Mouse (Mus musculus) hindbrain, embryonic 12.5 days (tissue): ENCODE data around the gene Pik3r4. TPM values are rescaled to one million over a fixed set of nuclear protein-coding genes. Genes with fewer than 3 reads are reported as not detected.

Experiments
- ATAC-seq: fragments of 200-750 bp; cut with Nextera tagmentation; 2 replicates; pipeline ENCODE4 v1.8.0; 2017; ENCODE audit warnings: moderate TSS enrichment; ENCODE audit not compliant: low FRiP score
- H3K27ac ChIP-seq: fragments of 300-500 bp; sonication (generic); 2 replicates; pipeline ENCODE4 v1.5.1; 2016; ENCODE audit warnings: mild to moderate bottlenecking
- H3K27me3 ChIP-seq: fragments of 300-500 bp; sonication (generic); 2 replicates; pipeline ENCODE4 v1.6.1; 2016; ENCODE audit warnings: mild to moderate bottlenecking
- H3K36me3 ChIP-seq: fragments of 300-500 bp; sonication (generic); 2 replicates; pipeline ENCODE4 v1.6.1; 2016; ENCODE audit warnings: mild to moderate bottlenecking
- H3K4me1 ChIP-seq: fragments of 300-500 bp; sonication (generic); 2 replicates; pipeline ENCODE4 v1.6.1; 2016
- H3K4me2 ChIP-seq: fragments of 300-500 bp; sonication (generic); replicated peaks from 2 replicates; pipeline ENCODE4 v1.6.1; 2016; ENCODE audit warnings: mild to moderate bottlenecking
- H3K4me3 ChIP-seq: fragments of 300-500 bp; sonication (generic); 2 replicates; pipeline ENCODE4 v1.5.1; 2016; ENCODE audit warnings: mild to moderate bottlenecking
- H3K9ac ChIP-seq: fragments of 300-500 bp; sonication (generic); 2 replicates; pipeline ENCODE4 v1.6.1; 2016; ENCODE audit warnings: mild to moderate bottlenecking, moderate library complexity
- H3K9me3 ChIP-seq: fragments of 300-500 bp; sonication (generic); replicated peaks from 2 replicates; pipeline ENCODE4 v1.6.1; 2016; ENCODE audit warnings: mild to moderate bottlenecking
- WGBS: fragments of 180-500 bp; shearing (Covaris S2); methylation state at CpG from one replicate; pipeline ENCODE4 v1.1.7; 2016; 5-methylcytosine and 5-hydroxymethylcytosine counted together
- polyA plus RNA-seq: library from polyadenylated mRNA; unstranded; fragments of >200 nt; fragmentation: Nextera tagmentation; extraction: Ambion mirVana; gene quantifications from 2 replicates; pipeline ENCODE4 v1.2.1, GENCODE M21; 2016

Gene Pik3r4
- polyA plus RNA-seq, 1 experiment from 2014 or later: 28.4 TPM

- H3K27ac ChIP-seq: no peak overlapping the region
- WGBS: 57% methylated on average over 9 of the region's 9 CpGs
- H3K4me2 ChIP-seq: no peak overlapping the region
- peaks cover 3% of the 10 kb centered on the region; the same call in 1 of the 2 replicates for H3K4me1 ChIP-seq
- no peaks in the 10 kb centered on the region for H3K9me3 ChIP-seq
- no peaks in the 10 kb centered on the region for H3K36me3 ChIP-seq
- H3K4me3 ChIP-seq: no peak overlapping the region
- no peaks in the 10 kb centered on the region for H3K27me3 ChIP-seq
- H3K9ac ChIP-seq: no peak overlapping the region
- ATAC-seq: no peak
Observed at GRCm38 (mm10) chr9:105701966-105702365, 59.2 kb downstream of the Pik3r4 start.

GRCm38 (mm10) chr9:105704226-105704932 lies 61.6 kb downstream of the Pik3r4 start:
- H3K36me3 ChIP-seq: no peaks in the 10 kb centered on the region
- no peak for ATAC-seq
- no peak overlapping the region for H3K27ac ChIP-seq
- peaks cover 3% of the 10 kb centered on the region; the same call in 1 of the 2 replicates for H3K4me1 ChIP-seq
- H3K9me3 ChIP-seq: no peaks in the 10 kb centered on the region
- no peak overlapping the region for H3K4me3 ChIP-seq
- no peak overlapping the region for H3K9ac ChIP-seq
- H3K27me3 ChIP-seq: no peaks in the 10 kb centered on the region
- no peak overlapping the region for H3K4me2 ChIP-seq
- 81% methylated on average over 16 of the region's 16 CpGs for WGBS

GRCm38 (mm10) chr9:105705011-105705410 lies 62.2 kb downstream of the Pik3r4 start:
- Histone ChIP-seq H3K36me3 (no peaks in the 10 kb centered on the region), H3K4me3 (no peak overlapping the region), H3K27ac (no peak overlapping the region), H3K4me2 (no peak overlapping the region), H3K4me1 (peaks cover 3% of the 10 kb centered on the region; the same call in 1 of the 2 replicates), H3K27me3 (no peaks in the 10 kb centered on the region), H3K9me3 (no peaks in the 10 kb centered on the region), H3K9ac (no peak overlapping the region)
- WGBS: 88% methylated on average over 1 of the region's 1 CpGs
- no peak for ATAC-seq

- no peaks in the 10 kb centered on the region for H3K4me1 ChIP-seq
- H3K4me2 ChIP-seq: no peak overlapping the region
- no peaks in the 10 kb centered on the region for H3K27me3 ChIP-seq
- H3K9me3 ChIP-seq: no peaks in the 10 kb centered on the region
- ATAC-seq: no peak
- H3K4me3 ChIP-seq: no peak overlapping the region
- no peak overlapping the region for H3K9ac ChIP-seq
- H3K27ac ChIP-seq: no peak overlapping the region
- H3K36me3 ChIP-seq: no peaks in the 10 kb centered on the region
- WGBS: 93% methylated on average over 3 of the region's 3 CpGs
Observed at GRCm38 (mm10) chr9:105712049-105712448, 69.3 kb downstream of the Pik3r4 start.

DNA sequence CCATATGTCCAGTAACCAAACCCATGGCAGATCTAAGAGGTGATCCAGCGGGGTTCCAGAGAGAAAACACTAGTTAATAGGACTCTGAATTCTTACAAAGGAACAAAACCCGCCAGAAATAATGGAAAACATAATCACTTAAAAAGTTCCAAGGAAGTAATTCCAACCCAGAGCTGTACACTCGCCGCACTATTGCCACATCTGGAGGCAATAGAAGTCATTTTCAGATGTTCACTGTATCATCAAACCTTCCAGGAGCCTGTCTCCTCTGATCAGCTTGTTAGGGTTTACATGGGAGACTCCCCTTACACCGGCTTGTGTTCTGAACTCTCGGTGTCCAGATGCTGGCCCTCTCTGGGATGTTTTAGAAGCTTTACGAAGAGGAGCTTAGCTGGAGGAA lies 76.6 kb downstream of the Pik3r4 start:
- no peaks in the 10 kb centered on the region for H3K9me3 ChIP-seq
- no peak overlapping the region for H3K4me2 ChIP-seq
- WGBS: 75% methylated on average over 7 of the region's 7 CpGs
- no peak for ATAC-seq
- no peak overlapping the region for H3K27ac ChIP-seq
- H3K36me3 ChIP-seq: no peaks in the 10 kb centered on the region
- no peak overlapping the region for H3K4me3 ChIP-seq
- no peak overlapping the region for H3K9ac ChIP-seq
- no peaks in the 10 kb centered on the region for H3K27me3 ChIP-seq
- H3K4me1 ChIP-seq: no peaks in the 10 kb centered on the region

GRCm38 (mm10) chr9:105719851-105720395 lies 77.1 kb downstream of the Pik3r4 start:
- H3K27me3 ChIP-seq: no peaks in the 10 kb centered on the region
- H3K4me3 ChIP-seq: no peak overlapping the region
- no peaks in the 10 kb centered on the region for H3K4me1 ChIP-seq
- no peak overlapping the region for H3K27ac ChIP-seq
- 38% methylated on average over 5 of the region's 5 CpGs for WGBS
- H3K36me3 ChIP-seq: no peaks in the 10 kb centered on the region
- no peak for ATAC-seq
- no peaks in the 10 kb centered on the region for H3K9me3 ChIP-seq
- H3K9ac ChIP-seq: no peak overlapping the region
- H3K4me2 ChIP-seq: no peak overlapping the region

DNA sequence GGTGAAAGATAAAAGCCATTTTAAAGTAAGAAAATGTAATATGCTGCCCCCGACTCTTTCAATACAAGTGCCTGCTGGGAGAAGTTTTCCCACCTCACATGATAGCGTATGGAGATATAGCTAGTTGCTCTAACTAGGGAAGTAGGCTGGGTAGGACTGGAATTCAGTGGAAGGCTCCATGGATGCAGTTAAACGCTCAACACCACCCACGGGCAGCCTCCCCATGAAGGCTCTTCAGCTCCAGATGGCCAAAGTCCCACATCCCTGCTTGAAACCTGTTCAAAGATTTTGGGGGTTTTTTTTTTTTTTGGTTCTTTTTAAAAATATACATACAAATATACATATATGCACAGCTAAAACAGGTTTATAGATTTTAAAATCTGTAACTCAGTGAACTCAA lies 77.7 kb downstream of the Pik3r4 start:
- no peak overlapping the region for H3K27ac ChIP-seq
- ATAC-seq: no peak
- 78% methylated on average over 4 of the region's 4 CpGs for WGBS
- H3K4me3 ChIP-seq: no peak overlapping the region
- H3K4me1 ChIP-seq: no peaks in the 10 kb centered on the region
- H3K36me3 ChIP-seq: no peaks in the 10 kb centered on the region
- no peaks in the 10 kb centered on the region for H3K9me3 ChIP-seq
- no peak overlapping the region for H3K4me2 ChIP-seq
- H3K9ac ChIP-seq: no peak overlapping the region
- H3K27me3 ChIP-seq: no peaks in the 10 kb centered on the region

GRCm38 (mm10) chr9:105731976-105732375 lies 89.2 kb downstream of the Pik3r4 start:
- WGBS: 72% methylated on average over 7 of the region's 7 CpGs
- H3K27ac ChIP-seq: no peak overlapping the region
- H3K4me1 ChIP-seq: no peaks in the 10 kb centered on the region
- H3K4me2 ChIP-seq: no peak overlapping the region
- no peaks in the 10 kb centered on the region for H3K27me3 ChIP-seq
- no peak for ATAC-seq
- H3K9ac ChIP-seq: no peak overlapping the region
- no peaks in the 10 kb centered on the region for H3K36me3 ChIP-seq
- no peaks in the 10 kb centered on the region for H3K9me3 ChIP-seq
- H3K4me3 ChIP-seq: no peak overlapping the region

DNA sequence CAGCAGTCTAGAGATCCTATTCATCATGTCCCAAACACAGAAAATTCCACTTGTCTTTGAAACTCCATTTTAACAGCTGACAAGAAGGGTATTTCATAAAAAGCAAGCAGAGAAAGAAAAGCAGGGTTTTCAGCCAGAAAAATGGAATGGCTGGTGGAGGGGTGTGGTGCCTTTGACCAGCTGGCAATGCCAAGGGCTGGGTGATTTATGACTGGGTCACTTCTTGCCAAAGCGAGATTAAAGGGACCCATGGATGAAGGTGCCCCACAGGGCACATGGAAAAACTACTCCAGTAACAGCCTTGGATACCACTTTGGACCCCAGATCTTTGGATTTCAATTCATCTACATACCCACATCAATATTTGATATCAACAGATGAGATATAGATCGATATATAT lies 91.9 kb downstream of the Pik3r4 start:
- Histone ChIP-seq H3K36me3 (no peaks in the 10 kb centered on the region), H3K4me1 (peaks cover 4% of the 10 kb centered on the region; the same call in 1 of the 2 replicates), H3K9me3 (no peaks in the 10 kb centered on the region), H3K4me3 (no peak overlapping the region), H3K27me3 (no peaks in the 10 kb centered on the region), H3K27ac (no peak overlapping the region), H3K4me2 (no peak overlapping the region), H3K9ac (no peak overlapping the region)
- 81% methylated on average over 2 of the region's 2 CpGs for WGBS
- no peak for ATAC-seq

DNA sequence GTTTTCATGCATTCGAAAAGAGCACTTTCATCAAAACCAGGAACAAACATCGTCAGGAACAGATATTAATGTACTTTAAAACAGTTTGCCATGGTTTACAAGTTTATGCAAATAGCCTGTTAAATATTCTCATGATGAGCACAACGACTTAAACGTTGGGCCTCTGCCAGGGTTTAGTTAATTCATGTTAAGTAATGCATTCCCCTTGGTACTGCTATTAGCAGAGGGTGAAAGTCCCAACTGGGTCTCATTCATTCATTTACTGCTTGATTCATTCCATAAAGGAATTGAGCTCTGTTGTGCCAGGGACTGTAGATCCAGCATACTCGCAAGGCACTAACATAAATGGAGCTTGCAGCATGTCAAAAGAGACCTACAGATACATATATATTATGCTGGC lies 92.4 kb downstream of the Pik3r4 start:
- 73% methylated on average over 5 of the region's 5 CpGs for WGBS

More for the DNA sequence above, 92.4 kb downstream of the Pik3r4 start:
- H3K4me3 ChIP-seq: no peak overlapping the region
- peaks cover 4% of the 10 kb centered on the region; the same call in 1 of the 2 replicates for H3K4me1 ChIP-seq
- H3K4me2 ChIP-seq: no peak overlapping the region
- no peak overlapping the region for H3K27ac ChIP-seq
- no peak overlapping the region for H3K9ac ChIP-seq
- no peaks in the 10 kb centered on the region for H3K27me3 ChIP-seq
- H3K9me3 ChIP-seq: no peaks in the 10 kb centered on the region
- ATAC-seq: no peak
- H3K36me3 ChIP-seq: no peaks in the 10 kb centered on the region

Other genes with a start within 250 kb of the Pik3r4 start
- gene Aste1, start 247.6 kb upstream of the Pik3r4 start, polyA plus RNA-seq: 15.2 and 15.5 TPM in 2 replicates
- 2.5 and 3.0 TPM in 2 replicates for gene Nek11, start 247.5 kb upstream of the Pik3r4 start, polyA plus RNA-seq
- 94.4 and 99.3 TPM in 2 replicates for gene Atp2c1, start 115.7 kb upstream of the Pik3r4 start, polyA plus RNA-seq
- 0.21 and 0.40 TPM in 2 replicates for gene Col6a6, start 185.2 kb downstream of the Pik3r4 start, polyA plus RNA-seq